Mouse (Mus musculus) embryo, embryonic 9.5 days (tissue): ENCODE results near the gene Mrpl52.
A peak's percentile ranks its signal among the peaks of the same experiment; 100 is the strongest.

Experiments
- DNase-seq: peaks from one replicate; pipeline ENCODE4 v3.0.0-alpha.2; 2017; ENCODE audit errors: extremely low spot score

Mrpl52 gene

DNA sequence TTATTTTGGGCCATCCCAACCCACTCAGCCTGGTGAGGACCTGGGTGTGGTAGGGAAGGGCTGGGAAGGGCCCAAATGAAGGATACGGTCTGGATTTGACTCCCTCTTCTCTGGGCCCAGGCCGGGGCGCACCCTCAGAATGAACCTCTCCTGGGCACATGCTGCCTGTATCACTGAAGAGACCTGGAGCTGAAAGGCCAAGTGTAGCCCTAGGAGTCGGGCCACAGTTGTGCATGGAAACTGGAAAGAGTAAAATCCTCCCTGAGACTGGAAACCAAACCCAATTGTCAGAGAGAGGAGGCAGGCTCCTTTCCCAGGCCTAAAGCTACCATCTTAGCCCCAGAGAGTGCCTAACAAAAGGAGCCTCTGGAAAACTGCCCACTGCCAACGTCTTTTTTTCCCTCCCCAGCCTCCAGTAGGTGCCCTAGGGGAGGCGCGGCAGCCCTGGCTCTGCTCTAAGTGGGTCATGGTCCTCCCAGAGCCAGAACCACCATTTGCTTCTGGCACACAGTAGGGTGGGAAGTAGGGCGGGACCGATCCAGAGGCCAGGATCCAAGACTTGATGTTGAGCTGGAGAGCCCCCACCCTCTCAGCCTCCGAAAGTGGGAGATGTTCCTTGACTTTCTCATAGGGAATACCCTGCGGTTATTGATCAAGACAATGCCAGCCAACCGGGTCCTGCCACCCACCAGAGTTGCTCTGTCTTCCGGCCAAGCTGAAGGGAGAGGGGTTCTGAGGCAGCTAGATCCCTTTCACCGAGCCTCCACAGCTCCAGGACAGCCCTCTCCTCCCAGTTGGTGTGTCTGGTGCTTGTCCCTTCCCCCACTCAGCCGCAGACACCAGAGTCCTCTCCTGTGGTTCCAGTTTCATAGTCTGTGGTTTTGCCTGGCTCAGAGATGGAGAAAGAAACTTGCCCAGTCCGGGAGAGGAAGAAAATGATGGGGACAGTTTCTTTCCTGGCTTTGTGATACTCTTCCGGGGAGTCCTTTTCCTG lies 6.4 kb downstream of the Mrpl52 start:
- DNase-seq: no peak

DNA sequence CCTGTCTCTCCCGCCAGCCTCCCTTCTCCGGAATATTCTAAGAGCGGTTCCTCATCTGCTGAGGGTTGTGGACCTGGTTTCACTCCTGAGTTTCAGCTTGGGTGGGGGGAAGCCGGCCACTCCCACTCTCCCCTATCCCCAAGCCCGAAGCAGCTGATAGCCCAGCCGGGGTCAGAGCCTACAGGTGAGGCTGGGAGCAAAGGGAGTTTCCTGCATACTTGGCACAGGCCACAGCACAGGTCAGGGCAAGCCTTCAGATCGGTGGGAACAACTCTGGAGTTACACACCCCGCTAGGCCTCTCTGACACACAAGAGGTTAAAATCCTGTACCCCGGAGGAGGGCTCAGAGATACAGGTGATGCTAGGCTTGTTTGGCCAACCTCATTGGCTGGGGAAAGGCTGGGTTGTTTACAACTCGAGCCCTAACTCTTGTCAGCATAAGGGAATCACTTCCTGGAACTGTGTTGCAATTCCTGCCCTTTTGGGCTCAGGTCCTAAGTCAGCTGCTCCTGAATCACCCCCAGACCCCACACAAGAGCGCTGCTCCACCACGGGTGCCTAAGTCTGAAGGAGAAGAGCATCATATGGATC lies 7.3 kb downstream of the Mrpl52 start:
- no peak for DNase-seq

DNA sequence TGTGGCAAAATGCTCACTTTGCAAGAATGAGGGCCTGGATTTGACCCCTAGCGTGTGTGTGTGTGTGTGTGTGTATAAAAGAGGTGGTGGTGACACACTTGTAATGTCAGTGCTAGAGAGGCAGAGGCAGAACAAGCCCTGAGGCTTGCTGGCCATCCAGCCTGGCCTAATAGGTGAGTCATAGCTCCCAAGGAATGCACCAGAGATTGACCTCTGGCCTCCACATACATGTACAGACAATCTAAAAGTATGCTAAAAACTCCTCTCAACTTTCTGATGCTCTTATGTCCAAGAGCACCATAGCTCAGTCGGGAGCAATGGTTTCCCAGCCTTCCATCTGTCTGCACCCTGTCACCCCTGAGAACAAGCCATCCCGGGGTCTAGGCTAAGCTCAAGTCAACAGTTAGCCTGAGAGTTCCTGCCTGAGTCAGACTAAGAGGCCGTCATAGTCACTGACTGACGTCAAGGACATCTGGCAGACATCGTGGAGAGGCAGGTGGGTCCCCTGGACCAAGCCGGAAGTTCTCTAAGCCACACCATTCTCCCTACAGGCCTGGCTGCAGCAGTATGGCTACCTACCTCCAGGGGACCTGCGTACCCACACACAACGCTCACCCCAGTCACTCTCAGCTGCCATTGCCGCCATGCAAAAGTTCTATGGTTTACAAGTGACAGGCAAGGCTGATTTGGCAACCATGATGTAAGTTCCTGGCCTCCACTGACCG lies 8.6 kb downstream of the Mrpl52 start:
- DNase-seq: no peak

DNA sequence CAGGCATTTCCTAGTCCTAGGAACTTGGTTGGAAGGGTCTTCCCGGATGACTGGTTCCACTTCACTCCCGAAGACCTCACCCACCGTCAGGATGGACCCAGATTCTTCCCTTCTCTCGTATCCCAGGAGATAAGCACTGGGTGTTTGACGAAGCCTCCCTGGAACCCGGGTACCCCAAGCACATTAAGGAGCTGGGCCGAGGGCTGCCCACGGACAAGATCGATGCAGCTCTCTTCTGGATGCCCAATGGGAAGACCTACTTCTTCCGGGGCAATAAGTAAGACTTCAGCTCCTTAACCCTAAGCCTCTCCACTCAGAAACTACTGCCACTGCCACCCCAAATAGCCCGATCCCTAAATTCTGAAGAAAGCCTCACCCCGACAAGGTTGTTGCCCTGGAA lies 12.4 kb downstream of the Mrpl52 start:
- no peak for DNase-seq

DNA sequence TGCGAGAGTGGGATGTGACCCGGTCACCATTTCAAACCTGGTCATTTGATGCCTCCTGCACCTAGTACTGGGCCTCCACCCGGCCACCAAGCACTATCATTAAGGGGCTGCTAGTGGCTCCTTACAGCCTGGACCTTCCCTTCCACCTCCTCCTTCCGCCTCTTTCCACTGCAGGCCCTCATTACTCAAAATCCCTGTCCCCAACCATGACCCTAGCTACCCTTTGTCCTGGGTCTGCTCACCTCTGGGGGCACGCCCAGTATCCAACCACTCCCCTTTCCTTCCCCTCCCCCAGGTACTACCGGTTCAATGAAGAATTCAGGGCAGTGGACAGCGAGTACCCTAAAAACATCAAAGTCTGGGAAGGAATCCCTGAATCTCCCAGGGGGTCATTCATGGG lies 12.9 kb downstream of the Mrpl52 start:
- DNase-seq: no peak

DNA sequence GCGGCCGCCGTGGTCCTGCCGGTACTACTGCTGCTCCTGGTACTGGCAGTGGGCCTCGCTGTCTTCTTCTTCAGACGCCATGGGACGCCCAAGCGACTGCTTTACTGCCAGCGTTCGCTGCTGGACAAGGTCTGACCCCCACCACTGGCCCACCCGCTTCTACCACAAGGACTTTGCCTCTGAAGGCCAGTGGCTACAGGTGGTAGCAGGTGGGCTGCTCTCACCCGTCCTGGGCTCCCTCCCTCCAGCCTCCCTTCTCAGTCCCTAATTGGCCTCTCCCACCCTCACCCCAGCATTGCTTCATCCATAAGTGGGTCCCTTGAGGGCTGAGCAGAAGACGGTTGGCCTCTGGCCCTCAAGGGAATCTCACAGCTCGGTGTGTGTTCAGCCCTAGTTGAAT lies 13.8 kb downstream of the Mrpl52 start:
- DNase-seq: no peak

DNA sequence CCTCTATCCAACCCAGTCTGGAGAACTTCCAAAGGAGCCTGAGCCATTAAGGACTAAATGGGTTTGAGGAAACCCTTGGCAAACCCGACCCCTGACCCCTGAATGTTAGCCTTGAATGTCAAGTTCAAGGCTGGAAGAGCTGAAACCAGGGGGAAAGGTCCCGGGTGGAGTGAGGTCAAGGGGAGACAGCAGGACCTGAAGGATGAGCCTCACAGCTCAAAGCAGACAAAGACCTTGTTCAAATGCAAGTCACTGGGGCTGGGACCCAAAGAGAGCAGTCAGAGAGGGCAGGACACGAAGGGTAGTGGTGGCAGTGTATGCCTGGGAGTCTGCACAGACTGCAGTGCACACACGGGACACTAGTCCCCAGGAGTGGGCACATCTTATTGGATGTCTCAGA lies 14.7 kb downstream of the Mrpl52 start:
- DNase-seq: no peak

DNA sequence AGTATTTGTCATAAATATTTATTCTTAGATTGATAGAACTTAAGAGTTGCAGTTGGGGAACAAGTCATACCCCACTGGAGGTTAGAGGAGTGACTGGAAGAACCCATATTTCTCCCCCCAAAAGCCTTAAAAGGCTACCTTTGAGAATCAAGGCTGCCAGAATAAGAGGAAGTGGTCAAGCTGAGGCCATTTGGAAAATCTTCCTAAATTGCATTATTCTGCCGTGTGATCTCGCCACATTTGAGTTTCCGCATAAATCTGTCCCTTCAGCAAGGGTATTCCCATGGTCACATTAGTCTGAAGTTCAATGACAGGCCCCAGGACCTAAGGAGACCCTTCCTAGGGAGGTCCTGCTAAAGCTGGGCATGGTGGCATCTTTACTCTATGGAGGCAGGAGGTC lies 15.8 kb downstream of the Mrpl52 start:
- no peak for DNase-seq

DNA sequence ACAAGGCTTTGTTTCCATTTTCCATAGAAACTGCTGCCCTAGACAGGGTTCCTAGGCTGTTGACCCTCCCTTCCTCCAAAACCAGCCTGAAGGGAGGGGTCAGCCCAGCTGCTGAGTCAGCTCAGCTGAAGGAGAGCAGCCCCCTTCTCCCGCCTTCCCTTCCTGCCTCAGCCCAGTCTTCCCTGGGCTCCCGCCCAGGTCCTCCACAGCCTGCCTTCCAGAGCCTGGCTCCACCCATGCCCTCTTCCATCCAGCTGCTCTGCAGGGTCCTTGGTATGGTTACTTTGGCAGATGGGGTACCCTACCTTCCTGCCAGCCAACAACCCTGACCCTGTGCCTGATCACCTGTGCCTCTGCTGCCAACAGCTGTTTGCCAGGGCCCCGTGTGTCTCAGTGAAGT lies 16.5 kb downstream of the Mrpl52 start:
- DNase-seq: no peak

DNA sequence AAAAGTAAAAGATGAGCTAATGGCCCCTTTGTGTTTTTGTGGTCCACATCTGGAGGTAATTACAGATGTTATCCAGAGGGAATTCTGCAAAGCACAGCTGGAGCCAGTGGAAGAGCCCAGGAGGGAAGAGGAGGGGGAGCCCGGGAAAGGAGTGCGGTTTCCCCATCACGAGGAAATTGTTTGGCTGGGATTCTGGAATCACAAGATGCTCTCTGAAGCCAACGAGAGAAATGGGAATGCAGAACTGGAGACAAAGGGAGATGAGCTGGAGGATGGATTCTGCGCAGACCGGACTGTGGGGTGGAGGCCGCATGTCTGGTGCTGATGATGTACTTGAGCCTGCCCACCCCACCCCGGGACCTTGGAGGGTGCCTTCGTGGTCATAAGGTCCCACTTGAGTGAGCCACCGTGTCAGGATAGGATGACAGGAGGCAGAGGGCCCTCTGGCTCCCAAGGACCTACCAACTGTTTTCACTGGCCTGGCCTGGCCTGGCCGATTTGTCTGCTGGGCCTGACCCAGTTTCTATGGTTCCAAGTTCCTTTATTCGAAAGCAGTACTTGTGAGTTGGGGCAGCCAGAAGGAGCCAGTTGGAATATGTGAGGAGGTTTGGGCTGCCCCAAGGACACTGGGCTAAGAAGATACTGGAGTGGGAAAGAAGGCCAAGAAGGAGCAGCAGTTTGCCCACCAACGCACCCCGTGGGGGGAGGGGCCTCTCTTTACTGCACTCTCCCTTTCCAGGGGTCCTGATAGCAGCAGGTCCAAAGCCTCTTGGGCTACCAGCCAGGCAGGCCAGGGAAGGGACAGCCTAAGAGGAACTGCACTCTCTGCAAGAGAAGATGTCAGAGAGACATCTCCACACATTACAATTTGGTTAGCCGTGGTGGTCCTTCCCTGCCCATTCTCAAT lies 17.3 kb downstream of the Mrpl52 start:
- DNase-seq: no peak

DNA sequence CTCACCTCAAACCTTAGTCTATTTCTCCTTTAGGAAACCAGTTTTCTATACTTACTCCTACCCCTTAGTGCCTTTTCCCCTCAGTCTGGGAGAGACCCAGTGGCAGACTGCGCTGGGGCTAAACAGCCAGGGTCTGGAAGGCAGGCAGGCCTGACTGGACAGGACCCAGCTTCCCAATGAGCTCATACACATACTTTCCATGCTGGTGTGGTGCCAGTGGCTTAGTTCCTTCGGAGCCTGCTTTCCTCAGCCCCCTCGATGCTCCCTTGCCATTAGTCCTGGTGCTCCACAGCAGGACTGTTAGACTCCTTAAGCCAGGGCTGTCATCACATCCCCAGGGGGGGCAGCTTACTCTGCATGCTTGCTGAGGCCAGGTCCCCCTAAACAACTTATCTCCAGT lies 18.8 kb downstream of the Mrpl52 start:
- DNase-seq: no peak

DNA sequence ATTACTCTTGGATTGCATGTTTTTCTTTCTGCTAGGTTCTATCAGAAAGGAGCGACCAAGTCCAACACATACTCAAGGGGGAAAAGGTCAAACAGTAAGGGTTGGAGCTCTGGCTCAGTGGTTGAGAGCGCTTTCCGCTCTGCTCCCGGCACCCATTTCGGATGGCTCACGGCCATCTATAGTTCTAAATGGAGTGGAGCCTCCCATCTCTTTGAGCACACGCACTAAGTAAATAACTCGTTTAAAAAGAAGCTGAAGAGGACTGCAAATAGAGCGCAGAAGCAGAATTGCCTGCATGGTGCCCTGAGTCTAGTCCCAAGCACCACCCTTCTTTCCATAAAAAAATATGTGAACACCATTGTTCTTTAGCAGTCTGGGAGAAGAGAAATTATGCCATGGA lies 26.9 kb downstream of the Mrpl52 start:
- DNase-seq: no peak

DNA sequence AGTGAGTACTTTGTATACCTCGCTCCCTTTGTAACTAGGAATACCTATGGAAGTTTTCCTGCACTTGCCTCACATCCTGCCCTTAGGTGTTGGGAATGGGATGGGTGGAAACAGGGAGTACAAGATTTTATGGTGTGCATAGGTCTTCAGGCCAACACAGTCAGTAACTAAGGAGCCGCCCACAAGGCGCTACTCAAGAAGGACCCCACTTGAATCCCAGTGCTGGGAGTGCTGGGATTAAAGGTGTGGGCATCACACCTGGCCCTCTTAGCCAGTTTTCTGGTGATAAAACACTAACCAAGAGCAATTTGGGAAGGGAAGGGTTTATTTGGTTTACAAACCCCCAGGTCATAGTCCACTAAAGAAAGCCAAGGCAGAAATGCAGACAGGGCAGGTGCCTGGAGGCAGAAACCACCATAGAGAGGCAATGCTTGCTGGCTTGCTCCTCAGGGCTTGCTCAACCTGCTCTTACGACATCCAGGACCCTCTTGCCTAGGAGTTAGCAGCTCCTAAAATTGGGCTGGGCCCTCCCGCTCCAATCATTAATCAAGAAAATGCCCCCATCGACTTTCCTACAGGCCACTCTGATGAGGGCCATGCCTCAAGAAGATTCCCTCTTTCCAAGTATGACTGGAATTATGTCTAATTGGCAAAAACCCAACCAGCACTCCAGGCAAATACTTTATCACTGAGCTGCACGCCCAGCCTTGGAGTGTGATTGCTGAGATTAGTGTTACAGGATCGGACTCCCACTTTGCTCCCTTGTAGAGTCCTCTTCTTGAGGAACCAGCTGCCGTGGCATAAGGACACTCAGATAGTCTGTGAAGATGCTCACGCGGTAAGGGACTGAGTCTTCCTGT lies 28.2 kb downstream of the Mrpl52 start:
- DNase-seq: no peak

DNA sequence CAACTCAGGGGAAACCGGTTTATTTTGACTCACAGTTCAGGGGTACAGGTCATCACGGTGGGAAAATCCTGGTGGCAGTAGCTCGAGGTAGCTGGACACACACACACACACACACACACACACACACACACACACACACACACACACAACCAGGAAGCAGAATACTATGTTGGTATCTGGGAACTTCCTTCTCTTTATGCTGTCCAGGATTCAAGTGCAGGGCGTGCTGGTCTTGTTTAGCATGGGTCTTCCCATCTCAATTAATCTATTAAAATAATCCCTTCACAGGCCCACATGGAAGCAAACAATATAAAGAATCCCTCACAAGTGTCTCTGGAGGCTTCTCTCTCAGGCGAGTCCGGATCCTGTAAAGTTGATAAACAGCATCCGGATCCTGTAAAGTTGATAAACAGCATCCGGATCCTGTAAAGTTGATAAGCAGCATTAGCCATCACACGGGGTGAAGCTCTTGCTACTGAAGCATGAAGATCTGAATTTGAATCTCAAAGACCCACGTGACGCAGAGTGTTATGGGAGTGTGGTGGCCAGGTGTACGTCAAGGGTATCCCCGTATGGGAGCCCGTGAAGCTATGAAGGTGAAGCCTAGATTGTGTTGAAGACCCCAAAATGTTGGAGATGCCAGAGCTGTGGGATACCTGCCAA lies 31.3 kb downstream of the Mrpl52 start:
- DNase-seq: no peak

DNA sequence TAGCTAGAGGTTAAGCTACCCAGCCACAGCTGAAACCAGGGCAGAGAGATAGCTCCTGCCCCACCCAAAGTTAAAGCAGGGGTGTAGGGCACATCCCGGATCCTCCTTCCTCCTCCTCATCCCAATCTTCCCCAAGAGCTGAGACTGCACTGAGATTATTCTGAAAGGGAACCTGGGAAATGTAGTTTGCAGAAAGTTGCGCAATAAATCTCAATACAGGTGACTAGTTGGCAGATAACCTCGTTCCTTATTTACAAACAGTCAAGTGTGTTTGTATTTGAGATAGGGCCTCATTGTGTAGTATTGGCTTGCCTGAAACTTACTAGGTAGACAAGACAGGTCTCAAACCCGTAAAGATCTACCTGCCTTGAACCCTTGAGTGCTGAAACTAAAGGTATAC lies 35.4 kb downstream of the Mrpl52 start:
- DNase-seq: no peak

DNA sequence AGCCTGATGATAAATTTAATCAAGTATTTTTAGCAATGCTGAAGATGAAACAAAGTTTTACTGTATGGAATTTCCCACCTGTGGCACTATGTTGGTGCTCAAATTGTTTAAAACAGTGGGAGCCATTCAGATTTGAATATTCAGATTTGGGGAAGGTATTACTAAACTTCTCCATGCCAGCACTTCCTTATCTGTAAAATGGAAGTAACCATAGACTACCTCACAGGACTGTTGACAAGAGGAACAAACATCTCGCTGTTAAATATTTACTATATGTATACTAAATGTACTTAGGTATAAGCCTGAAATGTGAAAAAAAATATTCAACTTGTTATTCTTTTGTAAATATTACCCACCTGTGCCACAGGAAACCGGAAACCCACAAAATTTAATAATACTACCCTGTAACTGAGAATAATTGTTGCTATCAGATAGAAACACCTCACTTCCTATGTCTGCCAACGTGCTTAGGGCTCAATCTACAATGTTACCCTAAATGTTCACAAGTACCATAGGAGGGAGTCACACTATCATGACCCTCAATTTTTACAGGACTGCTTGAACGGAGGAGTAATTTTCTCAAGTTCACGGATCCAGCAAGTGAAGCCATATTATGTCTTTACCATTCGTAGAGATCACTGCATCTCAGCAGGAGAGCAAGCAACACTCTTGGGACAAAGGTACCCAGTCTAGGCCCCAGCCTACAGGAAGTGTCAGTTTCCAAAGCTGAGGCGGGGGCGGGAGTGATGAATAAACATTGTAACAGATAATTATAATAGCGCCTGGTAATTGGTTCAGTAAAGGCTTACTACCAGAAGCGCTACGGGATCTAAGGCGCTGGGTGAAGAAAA lies 36.6 kb downstream of the Mrpl52 start:
- DNase-seq: no peak

DNA sequence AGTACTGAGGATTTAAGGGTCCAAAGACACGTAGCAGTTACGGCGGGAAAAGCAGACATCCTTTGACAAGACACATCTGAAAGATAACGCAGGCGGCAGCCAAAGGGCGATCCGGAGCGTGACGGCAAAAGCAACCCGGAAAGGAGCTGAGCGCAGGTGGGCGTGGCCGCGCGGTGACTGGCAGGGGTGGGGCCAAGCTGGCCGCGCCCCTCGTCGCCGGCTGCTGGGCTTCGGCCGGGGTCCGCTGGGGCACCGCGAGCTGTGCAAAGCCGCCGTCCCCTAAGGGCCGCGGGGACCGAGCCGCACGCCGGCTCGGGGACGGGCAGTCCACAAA lies 37.2 kb downstream of the Mrpl52 start, which contains the start of gene Lrp10:
Lrp10 (plus strand) TSS at position 179 of the 334 bp plus-strand sequence.
- peak; percentile 91 for DNase-seq

DNA sequence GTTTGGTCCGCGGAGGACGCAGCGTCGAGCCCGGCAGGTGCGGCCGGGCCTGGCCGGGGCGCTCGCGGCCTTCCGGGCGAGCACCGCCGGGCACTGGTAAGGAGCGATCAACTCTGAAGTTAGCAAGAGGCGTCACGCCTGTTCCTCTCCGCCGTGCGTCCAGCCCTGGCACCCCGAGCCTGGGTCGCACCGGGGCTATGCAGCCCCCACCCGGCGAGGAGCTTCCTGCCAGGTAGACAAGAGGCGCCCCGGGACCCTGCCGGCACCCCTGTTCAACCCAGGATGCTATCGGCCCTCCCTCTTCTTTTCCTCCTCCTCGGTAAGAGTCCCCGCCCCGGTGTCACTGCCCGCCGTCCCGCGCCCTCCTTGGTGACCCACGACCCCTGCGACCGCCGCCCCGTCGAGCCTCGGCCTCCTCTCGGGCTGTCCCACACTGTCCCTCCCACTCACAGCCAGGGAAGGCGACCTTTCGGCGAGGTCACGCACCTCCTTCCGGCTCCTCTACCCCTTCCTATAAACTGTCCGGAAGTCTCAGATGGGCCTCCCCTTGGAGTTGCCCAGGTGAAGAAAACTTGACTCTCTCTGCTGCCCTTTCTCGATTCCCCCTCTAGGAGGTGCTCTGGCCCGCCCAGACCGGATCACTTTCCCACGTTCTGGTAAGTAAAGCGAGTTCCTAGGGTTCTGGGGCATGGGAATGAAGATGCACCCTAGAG lies 37.7 kb downstream of the Mrpl52 start:
- peak; percentile 87 for DNase-seq

DNA sequence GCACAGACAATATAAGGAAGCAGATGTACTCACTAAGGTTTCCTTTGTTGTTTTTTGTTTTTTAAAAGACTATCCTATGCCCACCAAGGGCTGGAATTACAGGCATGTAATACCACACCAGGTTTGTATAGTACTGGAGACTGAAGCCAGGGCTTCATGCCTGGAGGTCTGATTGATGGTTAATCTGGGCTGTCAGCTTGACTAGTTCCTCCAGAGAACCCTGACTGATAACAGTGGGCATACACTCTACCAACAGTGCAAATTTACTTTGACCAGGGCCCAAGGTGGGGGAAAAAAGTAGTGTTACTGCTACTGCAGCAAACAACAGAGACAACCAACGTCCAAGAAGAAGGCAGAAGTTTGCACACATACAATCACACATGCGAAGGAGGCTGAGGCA lies 44.8 kb downstream of the Mrpl52 start:
- DNase-seq: no peak
